Mouse (Mus musculus) midbrain, embryonic 11.5 days (tissue): ENCODE measurements around the gene Elmo1. TPM values are rescaled to one million over a fixed set of nuclear protein-coding genes. Genes with fewer than 3 reads are reported as not detected.
A peak's percentile ranks its signal among the peaks of the same experiment; 100 is the strongest.

Experiments
- ATAC-seq: fragments of 200-750 bp; cut with Nextera tagmentation; 2 replicates; pipeline ENCODE4 v1.8.0; 2017; ENCODE audit warnings: moderate TSS enrichment, moderate library complexity; ENCODE audit not compliant: low FRiP score
- DNase-seq: peaks from one replicate; pipeline ENCODE4 v3.0.0; 2015; ENCODE audit warnings: low spot score; ENCODE audit errors: missing footprints
- H3K27ac ChIP-seq: fragments of 300-500 bp; sonication (generic); 2 replicates; pipeline ENCODE4 v1.5.1; 2014; ENCODE audit warnings: low read depth, low read length
- H3K27me3 ChIP-seq: fragments of 300-500 bp; sonication (generic); 2 replicates; pipeline ENCODE4 v1.6.1; 2014; ENCODE audit warnings: mild to moderate bottlenecking, low read length, moderate library complexity, mixed read lengths; ENCODE audit not compliant: control insufficient read depth, insufficient read depth
- H3K36me3 ChIP-seq: fragments of 300-500 bp; sonication (generic); 2 replicates; pipeline ENCODE4 v1.6.1; 2014; ENCODE audit warnings: mild to moderate bottlenecking, low read length, moderate library complexity, mixed read lengths; ENCODE audit not compliant: control insufficient read depth, insufficient read depth
- H3K4me1 ChIP-seq: fragments of 300-500 bp; sonication (generic); 2 replicates; pipeline ENCODE4 v1.6.1; 2014; ENCODE audit warnings: low read length; ENCODE audit not compliant: control insufficient read depth, insufficient read depth
- H3K4me2 ChIP-seq: fragments of 300-500 bp; sonication (generic); 2 replicates; pipeline ENCODE4 v1.6.1; 2014; ENCODE audit warnings: mild to moderate bottlenecking, moderate library complexity
- H3K4me3 ChIP-seq: fragments of 300-500 bp; sonication (generic); 2 replicates; pipeline ENCODE4 v1.5.1; 2014; ENCODE audit warnings: low read depth, low read length
- H3K9ac ChIP-seq: fragments of 300-500 bp; sonication (generic); 2 replicates; pipeline ENCODE4 v1.6.1; 2014; ENCODE audit warnings: low read length
- H3K9me3 ChIP-seq: fragments of 300-500 bp; sonication (generic); 2 replicates; pipeline ENCODE4 v1.6.1; 2016; ENCODE audit warnings: low read length; ENCODE audit not compliant: control insufficient read depth
- WGBS: fragments of 180-500 bp; shearing (Covaris S2); extraction: QIAGEN DNeasy Blood & Tissue Kit; methylation state at CpG from one replicate; pipeline ENCODE4 v1.1.7; 2014; 5-methylcytosine and 5-hydroxymethylcytosine counted together
- polyA plus RNA-seq: library from polyadenylated mRNA; unstranded; fragments of >200 nt; fragmentation: Nextera tagmentation; extraction: Ambion mirVana; gene quantifications from 2 replicates; pipeline ENCODE4 v1.2.1, GENCODE M21; 2014

Elmo1 gene
- polyA plus RNA-seq, 1 experiment from 2014 or later, result 19.1 TPM

GRCm38 (mm10) chr13:20111256-20111800 lies 20.9 kb downstream of the Elmo1 start:
- Histone ChIP-seq H3K9ac (no peak overlapping the region), H3K9me3 (no peaks in the 10 kb centered on the region), H3K4me1 (peaks cover 7% of the 10 kb centered on the region), H3K36me3 (no peaks in the 10 kb centered on the region), H3K4me2 (no peak overlapping the region), H3K27me3 (no peaks in the 10 kb centered on the region), H3K27ac (no peak overlapping the region), H3K4me3 (no peak overlapping the region)
- DNase-seq (no peak), ATAC-seq (no peak)
- WGBS, result 63% methylated on average over 2 of the region's 2 CpGs

GRCm38 (mm10) chr13:20115131-20115907 lies 24.9 kb downstream of the Elmo1 start:
- Histone ChIP-seq H3K27ac (no peak overlapping the region), H3K9ac (no peak overlapping the region), H3K27me3 (no peaks in the 10 kb centered on the region), H3K4me1 (peaks cover 5% of the 10 kb centered on the region; the same call in 1 of the 2 replicates), H3K4me3 (no peak overlapping the region), H3K36me3 (no peaks in the 10 kb centered on the region), H3K9me3 (no peaks in the 10 kb centered on the region), H3K4me2 (no peak overlapping the region)
- no peak for DNase-seq
- WGBS, result 40% methylated on average over 9 of the region's 9 CpGs
- peak; percentile 54; the same call in 1 of the 2 replicates for ATAC-seq

DNA sequence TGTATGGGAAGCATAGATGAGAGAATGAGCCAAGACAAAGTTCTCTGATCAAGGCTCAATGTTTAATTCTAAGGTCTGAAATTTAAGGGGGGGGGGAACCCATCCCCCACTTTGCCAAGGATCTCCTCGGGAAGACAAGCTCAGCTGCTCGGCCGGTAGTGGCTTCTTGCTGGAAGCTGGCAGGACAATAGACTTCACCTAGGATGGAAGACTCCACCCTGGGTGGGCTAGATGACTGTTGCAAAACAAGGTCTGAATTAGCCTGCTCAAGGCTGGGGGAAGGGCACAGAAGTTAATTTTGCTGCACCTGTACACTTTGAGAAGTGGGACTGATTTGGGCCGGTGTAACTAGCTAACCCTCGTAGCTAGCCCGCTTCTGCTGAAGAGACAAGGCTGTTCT lies 25.6 kb downstream of the Elmo1 start:
- WGBS, result 46% methylated on average over 6 of the region's 6 CpGs
- Histone ChIP-seq H3K4me1 (peaks cover 5% of the 10 kb centered on the region; the same call in 1 of the 2 replicates), H3K4me2 (no peak overlapping the region), H3K27me3 (no peaks in the 10 kb centered on the region), H3K4me3 (no peak overlapping the region), H3K9ac (no peak overlapping the region), H3K27ac (no peak overlapping the region), H3K36me3 (no peaks in the 10 kb centered on the region), H3K9me3 (no peaks in the 10 kb centered on the region)
- no peak for ATAC-seq
- no peak for DNase-seq

- no peak for DNase-seq
These were observed 26.6 kb downstream of the Elmo1 start for GRCm38 (mm10) chr13:20116868-20117510.

GRCm38 (mm10) chr13:20117691-20118090 lies 27.3 kb downstream of the Elmo1 start:
- H3K27me3 ChIP-seq, result no peaks in the 10 kb centered on the region
- H3K27ac ChIP-seq, result no peak overlapping the region
- 82% methylated on average over 1 of the region's 1 CpGs for WGBS

More at GRCm38 (mm10) chr13:20116868-20117510, 26.6 kb downstream of the Elmo1 start:
- Histone ChIP-seq H3K4me1 (peaks cover 5% of the 10 kb centered on the region; the same call in 1 of the 2 replicates), H3K27ac (no peak overlapping the region), H3K36me3 (no peaks in the 10 kb centered on the region), H3K9me3 (no peaks in the 10 kb centered on the region), H3K9ac (no peak overlapping the region), H3K4me3 (no peak overlapping the region), H3K4me2 (no peak overlapping the region), H3K27me3 (no peaks in the 10 kb centered on the region)
- no peak for ATAC-seq
- 63% methylated on average over 1 of the region's 1 CpGs for WGBS

GRCm38 (mm10) chr13:20118909-20119308 lies 28.5 kb downstream of the Elmo1 start:
- no peaks in the 10 kb centered on the region for H3K27me3 ChIP-seq
- ATAC-seq, result no peak
- H3K27ac ChIP-seq, result no peak overlapping the region
- 89% methylated on average over 7 of the region's 7 CpGs for WGBS
- H3K4me1 ChIP-seq, result peaks cover 5% of the 10 kb centered on the region; the same call in 1 of the 2 replicates
- H3K9me3 ChIP-seq, result no peaks in the 10 kb centered on the region
- DNase-seq, result no peak
- no peaks in the 10 kb centered on the region for H3K36me3 ChIP-seq
- H3K4me2 ChIP-seq, result no peak overlapping the region
- no peak overlapping the region for H3K9ac ChIP-seq
- H3K4me3 ChIP-seq, result no peak overlapping the region

More at GRCm38 (mm10) chr13:20117691-20118090, 27.3 kb downstream of the Elmo1 start:
- no peak for DNase-seq
- H3K9me3 ChIP-seq, result no peaks in the 10 kb centered on the region
- H3K4me2 ChIP-seq, result no peak overlapping the region
- no peak overlapping the region for H3K4me3 ChIP-seq
- H3K4me1 ChIP-seq, result peaks cover 5% of the 10 kb centered on the region; the same call in 1 of the 2 replicates
- H3K9ac ChIP-seq, result no peak overlapping the region
- ATAC-seq, result no peak
- no peaks in the 10 kb centered on the region for H3K36me3 ChIP-seq

DNA sequence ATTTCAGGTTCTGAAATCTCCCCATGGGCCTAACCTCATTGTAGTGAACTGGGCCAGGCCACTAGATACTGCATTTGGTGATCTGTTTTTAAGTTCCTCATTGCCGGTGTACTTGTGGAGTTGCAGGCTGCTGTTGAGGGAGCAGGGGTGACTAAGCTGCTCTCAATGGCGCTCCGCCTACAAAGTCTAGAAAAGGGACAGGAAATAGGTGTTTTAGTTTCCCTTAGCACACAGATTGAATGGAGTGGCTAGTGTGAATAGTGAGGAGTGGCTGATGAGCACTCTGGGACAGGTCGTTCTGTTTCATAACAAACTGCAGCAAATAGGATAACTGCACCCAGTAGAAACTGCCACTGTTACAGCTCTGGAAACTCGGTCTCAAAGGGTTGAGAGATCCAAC lies 30.3 kb downstream of the Elmo1 start:
- H3K4me1 ChIP-seq, result peaks cover 2% of the 10 kb centered on the region; the same call in 1 of the 2 replicates
- no peak for ATAC-seq
- no peak overlapping the region for H3K27ac ChIP-seq
- H3K4me3 ChIP-seq, result no peak overlapping the region
- 81% methylated on average over 5 of the region's 5 CpGs for WGBS
- no peaks in the 10 kb centered on the region for H3K36me3 ChIP-seq
- no peak for DNase-seq
- no peak overlapping the region for H3K4me2 ChIP-seq
- no peaks in the 10 kb centered on the region for H3K9me3 ChIP-seq
- H3K27me3 ChIP-seq, result no peaks in the 10 kb centered on the region
- no peak overlapping the region for H3K9ac ChIP-seq

- H3K36me3 ChIP-seq, result no peaks in the 10 kb centered on the region
- ATAC-seq, result no peak
- no peaks in the 10 kb centered on the region for H3K27me3 ChIP-seq
- WGBS, result 89% methylated on average over 8 of the region's 8 CpGs
- H3K9me3 ChIP-seq, result no peaks in the 10 kb centered on the region
- no peak overlapping the region for H3K27ac ChIP-seq
- no peak overlapping the region for H3K4me2 ChIP-seq
- no peak for DNase-seq
- no peak overlapping the region for H3K4me3 ChIP-seq
- no peaks in the 10 kb centered on the region for H3K4me1 ChIP-seq
- no peak overlapping the region for H3K9ac ChIP-seq
These were observed 31.1 kb downstream of the Elmo1 start for GRCm38 (mm10) chr13:20121385-20122043.
